Mouse (Mus musculus) forebrain, embryonic 10.5 days (tissue): Measurements from ENCODE around the gene Sh3bp4. TPM values are rescaled to one million over a fixed set of nuclear protein-coding genes. Genes with fewer than 3 reads are reported as not detected.
A peak's percentile ranks its signal among the peaks of the same experiment; 100 is the strongest.

Experiments used
- DNase-seq: peaks from one replicate; pipeline ENCODE4 v3.0.0-alpha.2; 2017; ENCODE audit warnings: low spot score; ENCODE audit errors: extremely low spot score
- H3K27ac ChIP-seq: fragments of 300-500 bp; sonication (generic); 2 replicates; pipeline ENCODE4 v1.5.1; 2016; ENCODE audit warnings: mild to moderate bottlenecking
- H3K27me3 ChIP-seq: fragments of 300-500 bp; sonication (generic); 2 replicates; pipeline ENCODE4 v1.6.1; 2016; ENCODE audit warnings: mild to moderate bottlenecking; ENCODE audit not compliant: poor library complexity, severe bottlenecking
- H3K36me3 ChIP-seq: fragments of 300-500 bp; sonication (generic); replicated peaks from 2 replicates; pipeline ENCODE4 v1.6.1; 2016; ENCODE audit warnings: mild to moderate bottlenecking, moderate library complexity
- H3K4me1 ChIP-seq: fragments of 300-500 bp; sonication (generic); 2 replicates; pipeline ENCODE4 v1.6.1; 2016
- H3K4me3 ChIP-seq: fragments of 300-500 bp; sonication (generic); 2 replicates; pipeline ENCODE4 v1.5.1; 2016; ENCODE audit warnings: mild to moderate bottlenecking, moderate library complexity
- H3K9me3 ChIP-seq: fragments of 300-500 bp; sonication (generic); 2 replicates; pipeline ENCODE4 v1.6.1; 2016; ENCODE audit warnings: mild to moderate bottlenecking, moderate library complexity
- WGBS: fragments of 180-500 bp; shearing (Covaris S2); methylation state at CpG from one replicate; pipeline ENCODE4 v1.1.7; 2016; 5-methylcytosine and 5-hydroxymethylcytosine counted together
- polyA plus RNA-seq: library from polyadenylated mRNA; unstranded; fragments of >200 nt; fragmentation: Nextera tagmentation; extraction: Ambion mirVana; gene quantifications from 2 replicates; pipeline ENCODE4 v1.2.1, GENCODE M21; 2016

Sh3bp4 gene
- polyA plus RNA-seq, 1 experiment from 2014 or later: 28.7 TPM

DNA sequence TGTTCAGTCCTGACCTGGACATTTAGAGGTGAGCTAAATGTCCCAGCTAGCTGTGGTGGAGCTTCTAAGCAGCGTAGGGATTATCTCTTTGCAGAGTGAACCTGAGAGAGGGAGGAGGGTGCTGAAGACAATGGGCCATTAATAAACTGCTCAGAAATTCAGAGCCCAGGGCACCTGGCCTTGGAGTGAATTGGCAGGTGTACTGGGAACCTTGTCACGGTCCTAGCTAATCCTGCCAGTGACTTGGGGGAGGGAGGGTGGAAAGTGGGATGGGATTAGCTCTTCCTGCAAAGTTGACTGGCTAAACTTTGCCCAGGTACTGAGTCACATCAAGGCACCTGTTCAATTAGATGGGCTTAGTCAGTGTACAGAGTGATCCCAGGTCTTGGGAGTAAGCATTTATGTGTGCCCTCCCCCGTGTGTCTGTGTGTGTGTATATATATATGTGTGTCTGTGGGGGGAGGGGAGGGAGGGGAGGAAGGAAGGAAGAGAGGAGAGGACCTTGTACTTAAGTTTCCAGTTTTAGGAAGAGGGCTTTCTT, 18.6 kb downstream of the Sh3bp4 start:
- H3K4me1 ChIP-seq: peaks cover 82% of the 10 kb centered on the region
- 50% methylated on average over 3 of the region's 3 CpGs for WGBS
- H3K36me3 ChIP-seq: peaks cover 14% of the 10 kb centered on the region
- H3K9me3 ChIP-seq: no peaks in the 10 kb centered on the region
- H3K27me3 ChIP-seq: no peaks in the 10 kb centered on the region
- peak overlapping the region; percentile 44; the same call in 1 of the 2 replicates for H3K27ac ChIP-seq
- DNase-seq: no peak
- H3K4me3 ChIP-seq: no peak overlapping the region

DNA sequence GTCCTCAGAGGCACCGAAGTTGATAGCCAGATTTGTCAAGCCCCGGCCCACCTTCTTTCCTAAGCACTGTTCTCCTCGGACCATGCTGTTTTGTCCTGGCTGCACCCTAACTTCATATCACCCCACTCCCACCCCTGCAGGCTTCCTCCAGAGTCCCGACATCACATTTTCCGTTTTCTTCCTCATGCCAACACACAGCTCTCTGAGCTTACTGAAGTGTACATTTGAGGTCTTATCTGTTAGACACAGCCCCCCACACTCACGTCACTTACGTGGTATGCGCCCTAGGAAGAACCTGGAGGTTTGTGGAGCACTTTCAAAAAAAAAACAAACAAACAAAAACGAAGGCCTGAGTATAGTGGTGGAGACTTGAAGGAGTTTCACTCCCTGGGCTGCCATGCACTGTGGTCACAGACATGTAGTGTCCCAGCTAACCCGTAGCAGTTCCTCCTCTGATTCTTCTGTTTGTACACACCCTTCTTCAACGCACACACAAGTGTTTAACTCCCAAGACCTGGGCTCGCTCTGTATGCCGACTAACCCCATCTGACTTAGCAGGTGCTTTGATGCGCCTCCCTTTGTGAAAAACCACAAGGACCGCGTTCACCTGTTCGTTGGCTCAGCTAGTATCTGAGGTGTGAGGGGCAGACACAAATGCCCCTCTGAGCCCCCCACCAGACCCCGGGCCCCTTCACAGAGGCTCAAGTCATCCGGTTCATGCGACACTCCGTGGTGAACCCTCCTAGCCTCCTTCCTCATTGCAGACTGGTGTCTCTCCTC, 19.8 kb downstream of the Sh3bp4 start:
- DNase-seq: no peak
- peaks cover 4% of the 10 kb centered on the region; the same call in 1 of the 2 replicates for H3K36me3 ChIP-seq
- H3K4me1 ChIP-seq: peaks cover 94% of the 10 kb centered on the region
- no peak overlapping the region for H3K4me3 ChIP-seq
- peak overlapping the region; percentile 48 for H3K27ac ChIP-seq
- 84% methylated on average over 21 of the region's 21 CpGs for WGBS
- H3K9me3 ChIP-seq: no peaks in the 10 kb centered on the region
- no peaks in the 10 kb centered on the region for H3K27me3 ChIP-seq

DNA sequence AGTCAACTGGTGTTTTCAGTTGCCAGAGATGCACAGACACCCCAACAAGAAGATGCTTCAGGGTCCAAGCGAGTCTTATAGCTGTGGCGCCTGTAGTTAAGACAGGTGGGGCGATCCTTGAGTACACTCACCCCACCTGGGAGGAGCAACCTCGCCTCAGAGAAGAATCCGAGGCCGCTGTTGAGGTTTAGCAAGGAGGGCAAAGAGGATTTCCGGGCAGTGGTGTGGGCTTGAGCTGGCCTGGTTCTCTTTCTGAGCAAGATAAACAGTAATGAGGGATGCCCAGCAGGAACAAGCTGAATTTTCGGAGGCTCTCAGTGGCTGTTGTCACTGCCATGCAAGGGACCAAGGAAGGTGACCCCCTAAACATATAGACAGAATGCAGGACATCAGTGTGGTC, 20.5 kb downstream of the Sh3bp4 start:
- Histone ChIP-seq H3K36me3 (no peaks in the 10 kb centered on the region), H3K9me3 (no peaks in the 10 kb centered on the region), H3K27ac (peak overlapping the region; percentile 48), H3K4me1 (peaks cover 100% of the 10 kb centered on the region), H3K4me3 (no peak overlapping the region), H3K27me3 (no peaks in the 10 kb centered on the region)
- DNase-seq: no peak
- 74% methylated on average over 8 of the region's 8 CpGs for WGBS

DNA sequence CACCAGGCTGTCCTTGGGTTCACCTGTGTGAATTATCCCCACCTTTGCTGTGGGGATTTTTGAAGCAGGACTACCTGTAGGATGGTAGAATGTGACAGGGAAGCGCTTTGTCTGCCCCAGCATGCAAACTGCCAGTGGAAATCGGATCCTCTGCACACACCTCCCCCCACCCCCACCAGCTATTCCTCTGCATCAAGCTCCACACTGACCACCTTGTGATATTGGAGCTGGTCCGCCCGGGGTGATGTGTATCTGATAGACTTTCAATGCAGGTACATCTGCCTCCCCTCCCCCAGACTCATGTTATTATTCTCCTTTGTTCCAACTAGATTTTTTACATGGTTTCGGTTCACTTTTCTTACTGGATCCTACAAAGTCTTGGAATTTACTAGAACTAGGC, 21.8 kb downstream of the Sh3bp4 start:
- DNase-seq: no peak
- peaks cover 5% of the 10 kb centered on the region; the same call in 1 of the 2 replicates for H3K27me3 ChIP-seq
- peak overlapping the region; percentile 89 for H3K27ac ChIP-seq
- 37% methylated on average over 5 of the region's 5 CpGs for WGBS
- peaks cover 97% of the 10 kb centered on the region for H3K4me1 ChIP-seq
- H3K9me3 ChIP-seq: no peaks in the 10 kb centered on the region
- no peaks in the 10 kb centered on the region for H3K36me3 ChIP-seq
- H3K4me3 ChIP-seq: peak overlapping the region; percentile 38; the same call in 1 of the 2 replicates

DNA sequence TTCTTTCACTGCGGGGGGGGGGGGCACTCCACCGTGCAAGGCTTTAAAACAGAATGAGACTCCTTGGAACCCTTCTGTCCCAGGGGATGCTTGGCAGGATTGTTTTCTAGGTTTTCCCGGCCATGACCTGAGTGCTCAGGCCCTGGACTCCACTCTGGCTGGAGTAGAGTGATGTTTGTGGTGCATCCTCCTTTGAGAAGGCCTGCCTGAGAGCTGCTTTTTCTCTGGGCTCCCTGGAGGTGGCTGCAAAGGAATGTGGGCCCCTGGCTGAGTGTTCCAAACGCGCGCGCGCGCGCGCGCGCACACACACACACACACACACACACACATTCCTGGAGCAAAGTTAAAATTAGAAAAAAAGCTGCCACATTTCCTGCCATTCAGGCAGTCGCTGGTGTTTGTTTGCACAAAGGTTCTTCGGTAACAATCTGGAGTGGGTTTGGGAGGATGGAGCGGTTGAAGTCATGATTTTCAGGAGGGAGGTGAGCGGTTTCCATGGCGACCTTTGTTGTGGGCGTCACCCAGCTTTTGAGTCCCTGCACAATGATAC, 22.3 kb downstream of the Sh3bp4 start:
- Histone ChIP-seq H3K9me3 (no peaks in the 10 kb centered on the region), H3K27ac (peak overlapping the region; percentile 89), H3K4me3 (peak overlapping the region; percentile 38), H3K27me3 (peaks cover 5% of the 10 kb centered on the region; the same call in 1 of the 2 replicates), H3K36me3 (no peaks in the 10 kb centered on the region), H3K4me1 (peaks cover 92% of the 10 kb centered on the region)
- DNase-seq: peak; percentile 74
- WGBS: 3% methylated on average over 19 of the region's 19 CpGs

DNA sequence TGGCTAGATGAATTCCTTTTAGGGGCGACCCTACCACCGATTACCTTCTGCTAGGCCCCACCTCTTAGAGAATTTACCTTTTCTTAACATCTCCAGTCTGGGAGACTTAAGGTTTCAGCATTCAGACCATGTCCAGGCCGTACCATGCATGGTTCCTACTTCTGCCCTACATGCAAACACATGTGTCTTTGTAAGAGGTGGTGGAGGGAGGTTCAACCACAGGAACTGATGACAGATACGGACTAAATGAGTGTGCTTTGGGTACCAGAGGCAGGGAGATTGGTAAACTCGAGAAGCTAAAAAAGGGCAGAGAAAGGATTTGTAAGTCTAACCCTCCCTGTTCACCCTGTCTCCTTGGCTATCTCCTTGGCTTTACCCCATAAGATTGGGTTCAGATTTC, 23.5 kb downstream of the Sh3bp4 start:
- WGBS: 69% methylated on average over 5 of the region's 5 CpGs
- Histone ChIP-seq H3K27ac (peak overlapping the region; percentile 89), H3K27me3 (peaks cover 5% of the 10 kb centered on the region; the same call in 1 of the 2 replicates)

DNA sequence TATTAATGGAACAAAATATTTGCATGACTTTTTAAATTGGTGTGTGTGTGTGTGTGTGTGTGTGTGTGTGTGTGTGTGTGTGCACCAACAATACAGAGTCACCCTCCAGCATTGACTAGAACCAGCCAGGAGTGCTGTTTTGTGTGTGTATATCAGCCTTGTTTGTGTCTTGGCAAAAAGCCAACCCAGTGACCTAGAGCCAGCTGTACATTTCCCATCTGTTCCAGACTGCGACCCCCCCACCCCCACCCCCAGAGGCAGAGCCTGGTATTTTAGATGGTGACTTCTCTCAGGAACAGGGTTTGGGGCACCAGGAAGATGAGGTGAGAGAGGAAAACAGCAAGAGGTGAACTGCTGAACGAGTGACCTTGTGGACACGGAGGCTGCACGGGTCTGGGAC, 24.2 kb downstream of the Sh3bp4 start:
- 69% methylated on average over 4 of the region's 4 CpGs for WGBS
- H3K4me1 ChIP-seq: peaks cover 73% of the 10 kb centered on the region
- no peak for DNase-seq

More for the DNA sequence above, 23.5 kb downstream of the Sh3bp4 start:
- Histone ChIP-seq H3K36me3 (no peaks in the 10 kb centered on the region), H3K4me1 (peaks cover 80% of the 10 kb centered on the region), H3K4me3 (no peak overlapping the region), H3K9me3 (no peaks in the 10 kb centered on the region)
- no peak for DNase-seq

DNA sequence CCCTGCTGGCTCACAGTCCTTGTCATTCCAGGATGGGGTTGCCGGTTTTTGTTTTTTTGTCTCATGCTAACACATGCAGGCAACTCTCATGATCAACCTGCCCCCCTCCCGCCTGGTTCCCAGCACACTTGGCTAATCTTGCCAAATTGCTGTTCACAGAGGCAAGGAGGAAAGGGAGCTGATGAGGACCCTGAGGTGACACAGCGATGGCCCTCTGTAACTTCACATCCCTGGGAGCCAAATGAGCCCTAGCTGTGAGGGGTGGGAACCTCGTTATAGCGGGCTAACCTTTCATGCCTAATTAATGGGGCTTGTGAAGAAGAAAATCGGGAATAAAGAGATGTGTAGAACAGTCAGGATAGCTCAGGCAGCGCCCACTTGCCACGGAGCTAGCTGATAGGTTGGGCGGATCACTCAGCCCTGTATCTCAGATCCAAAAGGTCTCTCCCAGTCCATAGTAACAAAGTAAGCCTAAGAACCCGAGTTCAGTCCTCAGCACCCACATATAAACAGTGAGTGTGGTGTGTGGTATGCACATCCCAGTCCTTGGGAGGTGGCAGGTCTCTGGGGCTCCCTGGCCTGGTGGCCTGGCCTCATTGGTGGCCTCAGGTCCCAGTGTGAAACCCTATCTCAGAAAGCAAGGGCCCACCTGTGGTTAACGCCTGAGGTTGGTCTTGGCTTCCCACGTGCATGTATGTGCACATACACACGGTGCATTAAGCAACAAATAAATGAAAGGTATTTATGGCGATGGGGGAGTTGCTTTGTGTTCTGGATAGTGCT, 25.6 kb downstream of the Sh3bp4 start:
- peaks cover 59% of the 10 kb centered on the region for H3K4me1 ChIP-seq
- DNase-seq: no peak
- H3K27me3 ChIP-seq: peaks cover 5% of the 10 kb centered on the region; the same call in 1 of the 2 replicates
- peak overlapping the region; percentile 66 for H3K27ac ChIP-seq
- WGBS: 10% methylated on average over 14 of the region's 14 CpGs
- H3K36me3 ChIP-seq: no peaks in the 10 kb centered on the region
- H3K4me3 ChIP-seq: peak overlapping the region; percentile 27; the same call in 1 of the 2 replicates
- H3K9me3 ChIP-seq: no peaks in the 10 kb centered on the region

More for the DNA sequence above, 24.2 kb downstream of the Sh3bp4 start:
- H3K27me3 ChIP-seq: peaks cover 5% of the 10 kb centered on the region; the same call in 1 of the 2 replicates
- no peak overlapping the region for H3K4me3 ChIP-seq
- no peaks in the 10 kb centered on the region for H3K36me3 ChIP-seq
- peak overlapping the region; percentile 22 for H3K27ac ChIP-seq
- H3K9me3 ChIP-seq: no peaks in the 10 kb centered on the region

DNA sequence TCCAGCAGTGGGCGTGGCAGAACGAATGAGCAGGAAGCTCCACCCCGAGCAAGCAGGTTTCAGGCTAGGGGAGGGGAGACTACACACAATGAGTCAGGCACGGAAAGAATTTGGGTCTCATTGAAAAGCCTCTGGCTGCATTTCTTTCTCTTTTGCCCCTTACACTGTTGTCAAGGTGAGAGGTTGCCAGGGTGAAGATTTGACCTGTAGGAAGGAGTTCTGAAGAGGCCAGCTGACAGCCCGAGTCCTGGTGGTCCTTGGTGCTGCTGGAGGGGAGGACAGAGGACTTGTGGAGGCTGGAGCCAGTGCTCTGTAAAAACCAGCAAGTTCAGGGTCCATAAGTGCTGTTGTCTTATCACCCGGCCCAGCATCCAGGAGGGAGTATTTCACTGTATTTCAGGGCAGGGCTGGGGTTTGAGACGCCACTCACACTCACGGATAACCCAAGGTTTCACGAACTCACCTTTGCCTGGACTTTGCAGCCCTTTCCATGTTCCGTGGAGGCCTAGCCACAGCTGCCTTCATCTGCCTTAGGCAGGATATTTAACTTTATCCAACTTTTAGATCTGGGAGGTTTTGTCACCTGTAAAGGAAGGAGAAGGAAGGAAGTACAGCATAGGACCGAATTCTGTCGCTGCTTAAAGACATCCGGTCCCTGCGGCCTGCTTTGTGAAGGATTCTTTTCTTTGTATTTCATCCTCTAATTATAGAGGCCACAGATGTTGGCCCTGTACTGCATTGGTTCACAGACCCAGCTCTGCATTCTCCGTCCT, 32.2 kb downstream of the Sh3bp4 start:
- Histone ChIP-seq H3K4me3 (peak overlapping the region; percentile 22), H3K9me3 (no peaks in the 10 kb centered on the region), H3K4me1 (peaks cover 54% of the 10 kb centered on the region), H3K27ac (peak overlapping the region; percentile 85), H3K36me3 (0 out of 2 replicates have a peak, but pooled peaks cover 6% of the 10 kb centered on the region), H3K27me3 (no peaks in the 10 kb centered on the region)
- 22% methylated on average over 15 of the region's 15 CpGs for WGBS
- peak; percentile 60 for DNase-seq

DNA sequence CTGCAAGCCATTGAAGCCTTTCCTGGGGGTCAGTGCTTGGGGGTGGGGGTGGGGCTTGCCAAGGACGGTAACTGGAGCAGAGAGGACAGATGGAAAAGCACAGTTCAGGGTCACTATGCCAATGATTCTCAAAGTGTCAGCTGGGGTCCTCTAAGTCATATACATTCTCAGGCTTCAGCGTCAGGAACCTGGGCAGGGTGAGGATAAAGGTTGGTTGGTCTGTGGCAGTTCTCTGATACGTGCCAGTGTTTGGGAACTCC, 32.7 kb downstream of the Sh3bp4 start:
- DNase-seq: no peak
- WGBS: 25% methylated on average over 3 of the region's 3 CpGs
- peaks cover 59% of the 10 kb centered on the region for H3K4me1 ChIP-seq

DNA sequence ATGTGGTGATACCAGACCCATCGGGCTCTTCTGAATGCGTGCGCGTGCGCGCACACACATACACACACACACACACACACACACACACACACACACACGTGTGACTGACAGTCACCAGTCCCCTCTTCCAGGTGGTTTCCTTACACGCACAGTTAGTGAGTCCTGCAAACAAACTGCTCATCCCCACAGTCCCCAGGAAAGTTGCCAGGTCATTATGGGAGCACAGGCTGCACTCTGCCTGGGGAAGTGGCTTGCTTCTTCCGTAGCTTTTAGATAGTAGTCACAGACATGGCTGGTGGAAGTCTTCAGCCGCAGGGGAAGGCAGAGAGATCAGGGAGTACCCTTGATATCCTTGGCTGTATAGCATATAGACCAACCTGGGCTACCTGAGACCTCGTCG, 33.3 kb downstream of the Sh3bp4 start:
- DNase-seq: no peak
- H3K9me3 ChIP-seq: no peaks in the 10 kb centered on the region
- WGBS: 88% methylated on average over 12 of the region's 12 CpGs
- no peaks in the 10 kb centered on the region for H3K27me3 ChIP-seq
- H3K4me3 ChIP-seq: no peak overlapping the region
- 0 out of 2 replicates have a peak, but pooled peaks cover 6% of the 10 kb centered on the region for H3K36me3 ChIP-seq
- peaks cover 64% of the 10 kb centered on the region for H3K4me1 ChIP-seq
- peak overlapping the region; percentile 85 for H3K27ac ChIP-seq

More for the DNA sequence above, 32.7 kb downstream of the Sh3bp4 start:
- H3K4me3 ChIP-seq: peak overlapping the region; percentile 22; the same call in 1 of the 2 replicates
- H3K36me3 ChIP-seq: 0 out of 2 replicates have a peak, but pooled peaks cover 6% of the 10 kb centered on the region
- H3K27me3 ChIP-seq: no peaks in the 10 kb centered on the region
- H3K9me3 ChIP-seq: no peaks in the 10 kb centered on the region
- peak overlapping the region; percentile 85 for H3K27ac ChIP-seq
